Comparison of ENCODE assay signal across 8 mouse cellular contexts in genomic region chr8:84928456-84929306, GRCm38 (mm10). TPM values are rescaled to one million over a fixed set of nuclear protein-coding genes. Genes with fewer than 3 reads are reported as not detected.
DNase-seq lines count a peak whose midpoint lies in the region; ATAC-seq and TF ChIP-seq lines count a peak whose summit lies in the region.

No protein-coding gene starts in this region.

- 10% methylated on average over 48 of the region's 52 CpGs for WGBS in thymus, adult 2 months
- WGBS in limb, embryonic 14.5 days = 4% methylated on average over 46 of the region's 52 CpGs
- 2% methylated on average over 47 of the region's 52 CpGs for WGBS in midbrain, embryonic 13.5 days
- WGBS in stomach, postnatal 0 days = 3% methylated on average over 49 of the region's 52 CpGs

- H3K4me3 ChIP-seq in thymus, adult 2 months (ENCODE audit: control insufficient read depth, insufficient read depth, low read length) = no peak overlapping the region
- H3K4me3 ChIP-seq in limb, embryonic 14.5 days (replicated peaks; ENCODE audit: low read length) = peak overlapping the region; percentile 35
- peak overlapping the region; percentile 32 for H3K4me3 ChIP-seq in midbrain, embryonic 13.5 days (replicated peaks)
- H3K4me3 ChIP-seq in stomach, postnatal 0 days (ENCODE audit: low read depth, low read length) = peak overlapping the region; percentile 22; the same call in 1 of the 2 replicates

- H3K9me3 ChIP-seq in limb, embryonic 14.5 days (ENCODE audit: control insufficient read depth, low read length) = no peaks in the 10 kb centered on the region
- no peaks in the 10 kb centered on the region for H3K9me3 ChIP-seq in midbrain, embryonic 13.5 days
- H3K9me3 ChIP-seq in stomach, postnatal 0 days (ENCODE audit: control insufficient read depth, low read length) = no peaks in the 10 kb centered on the region

- no peak for TF ChIP-seq EP300 in stomach, postnatal 0 days (optimal IDR thresholded peaks at IDR 0.05)

- peak overlapping the region; percentile 77 for H3K4me2 ChIP-seq in limb, embryonic 14.5 days (replicated peaks; ENCODE audit: low read depth, low read length, severe bottlenecking)
- peak overlapping the region; percentile 58 for H3K4me2 ChIP-seq in midbrain, embryonic 13.5 days (replicated peaks)
- peak overlapping the region; percentile 45 for H3K4me2 ChIP-seq in stomach, postnatal 0 days (replicated peaks; ENCODE audit: low read depth)

- peaks cover 3% of the 10 kb centered on the region; the same call in 1 of the 2 replicates for H3K27me3 ChIP-seq in thymus, adult 2 months (ENCODE audit: control insufficient read depth, insufficient read depth, low read length)
- peaks cover 23% of the 10 kb centered on the region for H3K27me3 ChIP-seq in limb, embryonic 14.5 days (ENCODE audit: control insufficient read depth, insufficient read depth, low read length)
- H3K27me3 ChIP-seq in midbrain, embryonic 13.5 days = peaks cover 34% of the 10 kb centered on the region
- H3K27me3 ChIP-seq in stomach, postnatal 0 days (ENCODE audit: control insufficient read depth, insufficient read depth, low read length) = no peaks in the 10 kb centered on the region

- TF ChIP-seq CTCF in thymus, adult 2 months (IDR thresholded peaks at IDR 0.05; ENCODE audit: borderline replicate concordance, control insufficient read depth, extremely low read depth, insufficient read depth, low read length, poor library complexity) = peak; percentile 73; the same call in 1 of the 2 replicates
- peak; percentile 80 for TF ChIP-seq CTCF in stomach, postnatal 0 days (IDR thresholded peaks at IDR 0.05; ENCODE audit: low read depth)

- no peak overlapping the region for H3K27ac ChIP-seq in thymus, adult 2 months (ENCODE audit: control insufficient read depth, insufficient read depth, low read length)
- no peak overlapping the region for H3K27ac ChIP-seq in limb, embryonic 14.5 days (replicated peaks; ENCODE audit: low read depth, low read length)
- no peak overlapping the region for H3K27ac ChIP-seq in midbrain, embryonic 13.5 days
- H3K27ac ChIP-seq in stomach, postnatal 0 days (replicated peaks) = no peak overlapping the region

- H3K4me1 ChIP-seq in thymus, adult 2 months (replicated peaks; ENCODE audit: control insufficient read depth, insufficient read depth, low read length) = 0 out of 2 replicates have a peak, but pooled peaks cover 2% of the 10 kb centered on the region
- H3K4me1 ChIP-seq in limb, embryonic 14.5 days (ENCODE audit: control insufficient read depth, insufficient read depth, low read length) = no peaks in the 10 kb centered on the region
- H3K4me1 ChIP-seq in midbrain, embryonic 13.5 days (replicated peaks) = peaks cover 16% of the 10 kb centered on the region
- no peaks in the 10 kb centered on the region for H3K4me1 ChIP-seq in stomach, postnatal 0 days (replicated peaks; ENCODE audit: control insufficient read depth, insufficient read depth)

- no peak for TF ChIP-seq POLR2A in thymus, adult 2 months (IDR thresholded peaks at IDR 0.05; ENCODE audit: control insufficient read depth, extremely low read depth, insufficient read depth, low read length, poor library complexity)
- no peak for TF ChIP-seq POLR2A in limb, embryonic 14.5 days (IDR thresholded peaks at IDR 0.05; ENCODE audit: borderline replicate concordance, extremely low read depth, insufficient read depth, insufficient read length)

- DNase-seq in thymus, adult 2 months = peak; percentile 58
- DNase-seq in thymus, adult 18-20 months = no peak
- DNase-seq in cerebellum, postnatal 10 days = peak; percentile 90 to 92
- peak; percentile 74 for DNase-seq in gastrocnemius, postnatal 10 days
- peak; percentile 46 for DNase-seq in limb, embryonic 14.5 days (ENCODE audit: low spot score)
- peak; percentile 73 for DNase-seq in stomach, postnatal 0 days (ENCODE audit: low spot score)

- peak overlapping the region; percentile 28; the same call in 1 of the 2 replicates for H3K9ac ChIP-seq in limb, embryonic 14.5 days (ENCODE audit: low read depth, low read length, severe bottlenecking)
- H3K9ac ChIP-seq in midbrain, embryonic 13.5 days (replicated peaks) = peak overlapping the region; percentile 53; the same call in 1 of the 2 replicates
- 0 out of 2 replicates have a peak overlapping the region, but pooled peaks have one; percentile 23 for H3K9ac ChIP-seq in stomach, postnatal 0 days (ENCODE audit: low read length)

- no peaks in the 10 kb centered on the region for H3K36me3 ChIP-seq in thymus, adult 2 months (ENCODE audit: control insufficient read depth, insufficient read depth, low read length)
- no peaks in the 10 kb centered on the region for H3K36me3 ChIP-seq in limb, embryonic 14.5 days (ENCODE audit: control insufficient read depth, insufficient read depth, low read length)
- peaks cover 71% of the 10 kb centered on the region for H3K36me3 ChIP-seq in midbrain, embryonic 13.5 days
- no peaks in the 10 kb centered on the region for H3K36me3 ChIP-seq in stomach, postnatal 0 days (ENCODE audit: control insufficient read depth, insufficient read depth, low read length)

- ATAC-seq in inflammation-experienced regulatory T-cells, adult 6 months = peak; percentile 46
- ATAC-seq in limb, embryonic 14.5 days (ENCODE audit: low FRiP score, low read depth) = peak; percentile 82
- peak; percentile 85 for ATAC-seq in midbrain, embryonic 13.5 days
- peak; percentile 76 for ATAC-seq in stomach, postnatal 0 days (ENCODE audit: low FRiP score, low TSS enrichment)

RNA-seq across cellular contexts. Expression of gene Mast1, which starts 8.5 kb away (rescaled TPM):
- 0.35 and 0.36 TPM in 2 replicates for polyA plus RNA-seq in thymus, adult 2 months (2012; rRNA removed)
- total RNA-seq in gastrocnemius, postnatal 10 days (2021) = under 1 TPM; 0.20 to 0.45 TPM
- polyA plus RNA-seq in inflammation-experienced regulatory T-cells, adult 6 months (2017; shearing (Covaris generic)) = 1 to 10 TPM in 2 of 3 experiments, under 1 TPM in 1; 0.84 to 1.5 (median 1.1) TPM
- 0.36 and 0.50 TPM in 2 replicates for polyA plus RNA-seq in limb, embryonic 14.5 days (2012; rRNA removed)
- 0.15 and 0.32 TPM in 2 replicates for polyA plus RNA-seq in limb, embryonic 14.5 days (2014; fragmentation: Nextera tagmentation; extraction: Ambion mirVana)
- polyA plus RNA-seq in midbrain, embryonic 13.5 days (2015; fragmentation: Nextera tagmentation; extraction: Ambion mirVana) = 55.6 and 56.1 TPM in 2 replicates
- 0.87 and 1.1 TPM in 2 replicates for polyA plus RNA-seq in stomach, postnatal 0 days (2015; fragmentation: Nextera tagmentation; extraction: Ambion mirVana)

RNA-seq across cellular contexts. Expression of gene Rtbdn, which starts 18.1 kb away (rescaled TPM):
- 0.13 and 0.17 TPM in 2 replicates for polyA plus RNA-seq in thymus, adult 2 months (2012; rRNA removed)
- total RNA-seq in gastrocnemius, postnatal 10 days (2021) = not detected
- under 1 TPM in 1 of 3 experiments, not detected in 2; 0.28 TPM for polyA plus RNA-seq in inflammation-experienced regulatory T-cells, adult 6 months (2017; shearing (Covaris generic))
- polyA plus RNA-seq in limb, embryonic 14.5 days (2012; rRNA removed) = not detected in 2 replicates
- not detected in 2 replicates for polyA plus RNA-seq in limb, embryonic 14.5 days (2014; fragmentation: Nextera tagmentation; extraction: Ambion mirVana)
- 1.9 and 2.7 TPM in 2 replicates for polyA plus RNA-seq in midbrain, embryonic 13.5 days (2015; fragmentation: Nextera tagmentation; extraction: Ambion mirVana)
- 0.05 and 0.13 TPM in 2 replicates for polyA plus RNA-seq in stomach, postnatal 0 days (2015; fragmentation: Nextera tagmentation; extraction: Ambion mirVana)

RNA-seq across cellular contexts. Expression of gene Dnase2a, which starts 20.3 kb away (rescaled TPM):
- 16.4 and 23.8 TPM in 2 replicates for polyA plus RNA-seq in thymus, adult 2 months (2012; rRNA removed)
- 1 to 10 TPM; 5.7 to 6.2 TPM for total RNA-seq in gastrocnemius, postnatal 10 days (2021)
- polyA plus RNA-seq in inflammation-experienced regulatory T-cells, adult 6 months (2017; shearing (Covaris generic)) = 10 to 100 TPM; 10.5 to 21.7 (median 20.0) TPM
- polyA plus RNA-seq in limb, embryonic 14.5 days (2012; rRNA removed) = 18.5 and 20.5 TPM in 2 replicates
- polyA plus RNA-seq in limb, embryonic 14.5 days (2014; fragmentation: Nextera tagmentation; extraction: Ambion mirVana) = 13.8 and 15.4 TPM in 2 replicates
- 6.0 and 6.2 TPM in 2 replicates for polyA plus RNA-seq in midbrain, embryonic 13.5 days (2015; fragmentation: Nextera tagmentation; extraction: Ambion mirVana)
- polyA plus RNA-seq in stomach, postnatal 0 days (2015; fragmentation: Nextera tagmentation; extraction: Ambion mirVana) = 15.9 and 17.4 TPM in 2 replicates

RNA-seq across cellular contexts. Expression of gene Klf1, which starts 27.0 kb away (rescaled TPM):
- polyA plus RNA-seq in thymus, adult 2 months (2012; rRNA removed) = 0.13 and 0.23 TPM in 2 replicates
- under 1 TPM in 1 of 2 experiments, not detected in 1; 0.84 TPM for total RNA-seq in gastrocnemius, postnatal 10 days (2021)
- polyA plus RNA-seq in inflammation-experienced regulatory T-cells, adult 6 months (2017; shearing (Covaris generic)) = not detected
- polyA plus RNA-seq in limb, embryonic 14.5 days (2012; rRNA removed) = 2.5 and 3.0 TPM in 2 replicates
- 1.4 and 2.0 TPM in 2 replicates for polyA plus RNA-seq in limb, embryonic 14.5 days (2014; fragmentation: Nextera tagmentation; extraction: Ambion mirVana)
- polyA plus RNA-seq in midbrain, embryonic 13.5 days (2015; fragmentation: Nextera tagmentation; extraction: Ambion mirVana) = 0.55 and 0.97 TPM in 2 replicates
- 0.51 and 0.82 TPM in 2 replicates for polyA plus RNA-seq in stomach, postnatal 0 days (2015; fragmentation: Nextera tagmentation; extraction: Ambion mirVana)

RNA-seq across cellular contexts. Expression of gene Gcdh, which starts 35.0 kb away (rescaled TPM):
- polyA plus RNA-seq in thymus, adult 2 months (2012; rRNA removed) = 78.7 and 85.2 TPM in 2 replicates
- total RNA-seq in gastrocnemius, postnatal 10 days (2021) = 10 to 100 TPM; 21.1 to 24.1 TPM
- 10 to 100 TPM; 14.5 to 19.9 (median 19.2) TPM for polyA plus RNA-seq in inflammation-experienced regulatory T-cells, adult 6 months (2017; shearing (Covaris generic))
- 45.8 and 58.9 TPM in 2 replicates for polyA plus RNA-seq in limb, embryonic 14.5 days (2012; rRNA removed)
- polyA plus RNA-seq in limb, embryonic 14.5 days (2014; fragmentation: Nextera tagmentation; extraction: Ambion mirVana) = 29.8 and 34.5 TPM in 2 replicates
- 31.7 and 34.3 TPM in 2 replicates for polyA plus RNA-seq in midbrain, embryonic 13.5 days (2015; fragmentation: Nextera tagmentation; extraction: Ambion mirVana)
- polyA plus RNA-seq in stomach, postnatal 0 days (2015; fragmentation: Nextera tagmentation; extraction: Ambion mirVana) = 18.5 and 21.1 TPM in 2 replicates

Comparison
In these comparisons a context has a peak if more than half of its experiments do, and no peak if none do; other contexts are left out.
1. DNase-seq: peak in thymus, adult 2 months (single experiment), cerebellum, postnatal 10 days (2 of 2), gastrocnemius, postnatal 10 days (single experiment), limb, embryonic 14.5 days (single experiment) and stomach, postnatal 0 days (single experiment); none in thymus, adult 18-20 months (0 of 2).
2. RNA of gene Mast1, which starts 8.5 kb away (polyA plus RNA-seq): 55.6 to 56.1 TPM in midbrain, embryonic 13.5 days; 0.84 to 1.5 TPM in inflammation-experienced regulatory T-cells, adult 6 months, 0.87 to 1.1 TPM in stomach, postnatal 0 days, 0.15 to 0.50 TPM in limb, embryonic 14.5 days and 0.35 to 0.36 TPM in thymus, adult 2 months; every median in the first group is over 10 times any median in the second.
3. Peak in every context shown above with its lines, with median percentiles within 50 percentile points of each other: ATAC-seq, H3K4me2 ChIP-seq and H3K9ac ChIP-seq.